Mouse (Mus musculus) thymus, postnatal 4 days (tissue): Measurements from ENCODE around the gene Rasal2.

ENCODE experiments used
- DNase-seq: peaks from one replicate; pipeline ENCODE4 v3.0.0; 2021

Rasal2 gene

GRCm38 (mm10) chr1:157439101-157439500, 26.7 kb upstream of the Rasal2 start:
- DNase-seq = no peak

DNA sequence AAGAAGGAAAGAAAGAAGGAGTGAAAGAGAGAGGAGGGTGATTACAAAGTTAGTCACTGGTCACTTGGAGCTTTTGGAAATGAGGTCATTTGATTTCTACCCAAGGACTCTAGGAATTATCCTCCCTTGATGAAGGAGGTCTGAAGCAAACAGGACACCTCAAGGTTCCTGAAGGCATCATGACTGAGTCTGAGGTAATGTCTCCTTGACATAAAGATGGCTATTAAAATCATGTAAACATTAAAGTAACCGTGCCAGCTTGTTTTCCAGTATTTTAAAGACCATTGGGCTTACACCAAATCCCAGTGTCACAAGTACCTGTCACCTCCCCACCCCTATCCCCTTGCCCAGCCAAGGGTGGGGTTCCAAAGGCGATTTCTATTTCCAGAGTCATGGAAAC, 25.9 kb upstream of the Rasal2 start:
- DNase-seq = no peak

DNA sequence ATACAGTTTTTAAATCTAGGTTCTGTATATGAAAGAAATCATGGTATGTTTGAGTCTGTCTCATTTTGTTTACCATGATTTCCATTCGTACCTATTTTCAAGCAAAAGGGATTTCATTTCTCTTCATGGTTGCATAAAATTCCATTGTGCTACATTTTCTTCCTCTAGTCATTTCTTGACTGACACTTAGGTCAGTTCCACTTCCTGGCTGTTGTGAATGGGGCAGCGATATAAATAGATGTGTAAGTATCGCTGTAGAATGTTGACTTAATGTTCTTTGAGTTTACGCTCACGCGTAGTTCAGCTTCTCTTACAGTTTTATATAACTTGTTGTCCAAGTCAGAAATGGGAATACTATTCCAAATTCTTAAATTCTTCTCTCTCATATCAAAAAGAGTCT, 23.5 kb upstream of the Rasal2 start:
- no peak for DNase-seq

DNA sequence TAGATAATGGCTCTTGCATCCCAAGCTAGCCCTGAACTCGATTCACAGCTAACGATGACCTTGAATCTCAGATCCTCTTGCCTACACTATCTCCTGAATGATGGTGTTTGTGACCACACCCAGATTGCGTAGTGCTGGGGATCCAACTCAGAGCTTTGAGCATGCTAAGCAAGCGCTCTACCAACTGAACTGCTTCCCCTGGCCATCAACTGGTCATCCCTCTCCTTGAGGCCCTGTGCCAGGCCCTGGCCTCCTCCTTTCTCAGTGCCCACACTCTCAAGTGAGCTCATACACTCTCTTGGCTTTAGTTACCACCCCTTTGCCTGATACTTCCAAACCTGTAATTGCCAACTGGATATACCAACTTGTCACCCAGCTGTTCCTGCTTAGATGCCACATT, 22.0 kb upstream of the Rasal2 start:
- DNase-seq = no peak

GRCm38 (mm10) chr1:157433316-157433715, 20.9 kb upstream of the Rasal2 start:
- no peak for DNase-seq

- DNase-seq = peak; percentile 50
Measured at GRCm38 (mm10) chr1:157428366-157428765, 16.0 kb upstream of the Rasal2 start.

- DNase-seq = no peak
Measured at GRCm38 (mm10) chr1:157427604-157428003, 15.2 kb upstream of the Rasal2 start.

DNA sequence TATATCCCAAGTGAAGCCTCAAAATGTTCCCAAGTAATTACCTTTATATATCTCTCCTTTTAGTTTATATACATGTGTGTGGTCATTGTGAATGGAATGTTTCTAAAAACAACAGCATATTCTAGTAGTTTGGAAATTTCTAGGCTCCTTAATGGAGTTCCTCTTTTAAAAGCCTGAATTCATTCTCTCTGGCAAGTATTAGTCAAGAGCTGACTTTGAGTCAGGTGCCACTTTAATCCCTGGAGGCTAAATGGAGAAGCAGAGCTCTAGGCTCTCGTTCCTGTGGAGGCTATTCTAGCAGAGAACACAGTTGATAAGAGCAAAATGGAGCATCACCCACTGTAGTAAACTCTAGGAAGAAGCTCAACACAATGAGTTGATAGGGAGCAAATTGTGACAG, 14.5 kb upstream of the Rasal2 start:
- no peak for DNase-seq

DNA sequence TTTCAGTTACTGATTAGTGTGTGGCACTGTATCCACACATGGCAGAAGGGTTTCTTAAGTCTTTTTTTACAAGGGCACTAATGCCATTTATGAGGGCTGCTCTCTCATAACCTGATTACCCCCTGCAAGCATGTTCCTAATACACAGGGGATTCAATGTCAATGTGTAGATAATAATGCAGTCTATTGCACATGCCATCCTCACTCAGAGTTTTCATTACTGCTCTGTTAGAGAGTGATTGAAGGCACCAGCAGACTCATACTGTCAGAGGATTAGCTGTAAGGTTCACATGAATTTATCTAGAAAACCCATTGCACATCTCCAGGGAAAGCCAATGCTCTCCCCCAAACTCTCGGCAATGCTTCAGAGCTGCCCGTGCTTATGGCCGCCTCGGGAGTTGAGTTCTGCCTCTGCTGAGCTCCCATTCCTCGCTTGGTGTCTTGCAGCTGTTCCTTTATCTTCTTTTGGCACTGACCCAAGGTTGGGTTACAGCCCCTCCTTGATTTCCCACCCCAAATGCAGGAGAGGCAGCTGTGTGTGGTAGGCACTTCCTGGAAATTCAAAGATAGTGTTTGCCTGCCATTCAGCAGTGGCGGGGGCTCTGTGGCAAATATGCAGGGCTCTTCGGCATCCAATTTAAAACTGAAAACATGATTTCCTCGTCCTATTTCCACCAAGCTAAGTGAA, 13.5 kb upstream of the Rasal2 start:
- DNase-seq = no peak

GRCm38 (mm10) chr1:157417861-157418260, 5.5 kb upstream of the Rasal2 start:
- no peak for DNase-seq

- DNase-seq = no peak
Measured at GRCm38 (mm10) chr1:157417414-157417813, 5.0 kb upstream of the Rasal2 start.

DNA sequence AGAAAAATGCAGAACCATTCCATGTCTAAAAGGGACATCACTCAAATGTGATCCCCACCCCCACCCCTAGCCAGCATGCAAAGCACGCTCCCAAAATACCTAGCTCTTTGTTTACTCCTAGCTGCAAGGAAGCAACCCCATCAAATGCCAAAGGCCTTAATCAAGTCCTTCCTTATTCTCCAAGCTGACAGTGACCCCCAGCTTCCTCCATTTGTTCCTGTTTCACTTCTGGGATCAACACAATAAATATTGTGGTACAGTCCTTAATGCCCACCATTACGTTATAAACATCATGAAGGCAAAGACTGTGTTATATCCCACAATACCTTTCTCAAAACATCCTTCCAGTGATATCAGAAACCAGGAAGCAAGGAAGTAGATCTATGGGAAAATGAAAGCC, 4.2 kb upstream of the Rasal2 start:
- DNase-seq = no peak

DNA sequence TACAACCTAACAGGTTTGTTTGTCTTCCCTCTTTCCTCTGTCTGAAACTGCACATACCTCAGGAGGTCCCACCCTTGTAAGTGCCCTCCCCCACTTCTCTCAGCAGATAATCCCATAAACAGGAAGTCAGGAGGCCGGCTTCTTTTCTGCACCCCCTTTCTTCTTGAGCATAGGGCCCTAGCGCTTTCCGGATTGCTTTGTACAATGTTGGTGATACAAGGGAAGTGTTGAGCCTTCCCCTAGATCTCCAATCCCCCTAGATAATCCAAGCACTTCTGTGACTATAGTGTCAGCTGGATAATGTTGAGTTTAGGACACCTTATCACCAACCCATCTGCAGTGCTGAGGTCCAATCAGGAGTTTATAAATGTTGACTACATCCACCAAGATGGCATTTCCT, 3.4 kb upstream of the Rasal2 start:
- DNase-seq = no peak

DNA sequence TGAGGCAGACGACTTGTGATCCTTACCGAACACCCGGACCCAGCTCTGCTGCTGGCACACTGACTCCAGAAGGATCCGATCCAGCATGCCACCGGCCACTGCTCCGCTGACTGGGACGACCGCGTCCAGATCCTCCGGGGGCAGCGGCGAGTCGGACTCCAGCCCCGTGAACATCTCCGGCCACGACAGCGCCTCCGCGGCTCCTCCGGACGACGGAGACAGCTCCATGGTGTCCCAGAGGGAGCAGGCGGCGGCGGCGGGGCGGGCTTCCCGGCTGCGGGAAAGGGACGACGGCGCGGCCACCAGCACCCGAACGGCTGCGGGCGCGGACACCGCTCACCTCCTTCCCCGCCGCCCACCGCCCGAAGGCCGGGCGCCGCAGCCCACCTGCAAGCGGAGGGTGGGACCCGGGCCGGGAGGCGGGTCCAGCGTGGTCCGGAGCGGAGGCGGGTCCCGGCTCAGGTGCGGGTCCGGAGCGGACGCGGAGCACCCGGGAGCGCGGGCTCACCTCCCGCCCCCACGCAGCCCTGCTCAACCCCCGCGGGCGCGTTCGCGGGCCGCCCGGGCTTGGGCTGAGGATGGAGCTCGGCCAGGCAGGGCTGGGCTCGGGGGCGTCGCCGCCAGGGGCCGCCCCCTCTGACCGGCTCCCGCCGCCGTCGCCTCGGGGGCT, 549 bp downstream of the Rasal2 start:
- DNase-seq = no peak

- no peak for DNase-seq
Measured at GRCm38 (mm10) chr1:157411341-157411710, 1.1 kb downstream of the Rasal2 start.

DNA sequence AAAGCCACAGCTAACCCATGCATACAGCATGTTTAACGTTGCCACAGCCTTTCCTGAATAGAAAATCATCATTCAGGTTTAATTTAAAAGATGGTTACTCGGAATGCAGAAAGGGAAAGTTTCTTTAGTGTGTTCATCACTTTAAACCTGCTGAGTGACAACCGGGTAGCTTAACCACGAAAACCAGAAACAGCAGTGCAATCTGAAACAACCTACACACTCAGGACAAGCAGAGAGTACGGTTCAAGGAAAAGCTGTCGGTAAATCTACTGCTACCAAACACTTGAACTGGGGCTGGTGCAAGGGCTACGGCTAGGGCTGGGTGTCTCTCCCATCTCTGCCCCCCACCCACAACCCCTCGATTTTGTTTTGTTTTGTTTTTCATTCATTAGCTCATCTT, 1.5 kb downstream of the Rasal2 start:
- no peak for DNase-seq

- no peak for DNase-seq
Measured at GRCm38 (mm10) chr1:157409648-157410047, 2.7 kb downstream of the Rasal2 start.

DNA sequence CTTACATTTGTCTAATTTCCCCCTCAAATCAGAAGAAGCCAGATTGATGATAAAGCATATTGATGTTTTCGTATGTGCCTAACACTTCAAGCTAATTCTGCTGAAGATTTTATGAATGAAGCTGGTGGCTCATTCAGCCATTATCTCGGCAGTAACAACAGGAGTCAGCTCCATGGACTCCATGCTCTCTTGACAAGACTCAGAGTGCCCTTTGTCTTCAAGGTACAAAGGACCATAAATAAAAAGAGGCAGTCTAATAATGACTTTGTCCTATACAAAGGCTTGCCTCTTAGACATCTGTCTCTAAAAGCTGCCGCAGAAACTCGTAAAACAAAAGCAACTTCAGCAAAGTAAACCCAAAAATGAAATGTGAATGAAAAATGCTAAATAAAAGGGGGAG, 24.4 kb downstream of the Rasal2 start:
- DNase-seq = no peak

DNA sequence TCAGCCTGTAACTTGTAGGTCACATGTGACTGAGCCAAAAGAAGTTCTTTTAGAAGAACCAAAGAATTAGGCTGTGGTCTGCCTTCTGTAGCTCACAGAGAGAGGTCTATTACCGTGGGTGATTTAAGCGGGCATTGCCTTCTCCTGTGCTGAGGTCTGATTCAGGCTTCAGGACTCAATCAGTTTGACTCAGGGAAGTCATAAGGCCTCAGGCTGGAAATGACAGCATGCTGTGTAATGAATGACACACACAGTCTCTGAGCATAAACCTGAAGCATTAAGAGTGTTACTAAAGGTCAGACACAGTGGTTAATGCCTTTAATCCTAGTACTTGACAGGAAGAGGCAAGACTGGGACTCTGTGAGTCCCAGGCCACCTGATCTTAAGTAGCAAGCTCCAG, 31.7 kb downstream of the Rasal2 start:
- DNase-seq = no peak

DNA sequence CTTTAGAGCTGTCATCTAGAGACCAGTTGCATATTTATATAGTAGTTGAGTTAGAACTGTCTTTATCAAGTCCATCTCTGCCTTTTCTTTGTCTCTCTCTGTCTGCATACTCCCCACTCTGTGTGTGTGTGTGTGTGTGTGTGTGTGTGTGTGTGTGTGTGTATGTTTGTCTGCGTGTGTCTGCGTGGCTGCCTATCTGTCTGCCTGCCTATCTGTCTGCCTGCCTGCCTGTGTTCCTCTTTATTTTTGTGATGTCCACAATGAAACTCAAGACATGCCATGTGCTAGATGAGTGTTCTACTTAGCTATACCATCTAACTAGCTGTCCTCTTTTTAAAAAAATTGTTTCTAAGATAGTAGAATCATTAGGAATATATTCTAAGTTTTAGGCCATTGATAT, 42.0 kb downstream of the Rasal2 start:
- no peak for DNase-seq

DNA sequence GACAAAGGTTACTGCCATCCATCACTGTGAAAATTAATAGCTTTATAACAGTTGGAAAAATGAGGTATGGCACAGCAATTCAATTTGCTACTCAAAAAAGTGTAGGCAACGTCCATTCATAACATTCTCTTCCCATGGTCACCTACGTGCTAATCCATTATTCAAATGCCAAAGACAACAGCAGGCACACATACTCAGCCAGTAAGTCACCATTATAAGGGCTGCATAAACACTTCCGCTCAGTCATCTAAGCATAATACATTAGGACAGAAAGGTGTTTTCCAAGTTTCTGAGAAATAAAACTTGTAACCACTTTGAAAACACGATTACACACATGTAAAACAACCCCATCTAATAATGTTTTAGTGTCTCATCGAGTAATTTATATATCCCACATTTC, 44.1 kb downstream of the Rasal2 start:
- no peak for DNase-seq

DNA sequence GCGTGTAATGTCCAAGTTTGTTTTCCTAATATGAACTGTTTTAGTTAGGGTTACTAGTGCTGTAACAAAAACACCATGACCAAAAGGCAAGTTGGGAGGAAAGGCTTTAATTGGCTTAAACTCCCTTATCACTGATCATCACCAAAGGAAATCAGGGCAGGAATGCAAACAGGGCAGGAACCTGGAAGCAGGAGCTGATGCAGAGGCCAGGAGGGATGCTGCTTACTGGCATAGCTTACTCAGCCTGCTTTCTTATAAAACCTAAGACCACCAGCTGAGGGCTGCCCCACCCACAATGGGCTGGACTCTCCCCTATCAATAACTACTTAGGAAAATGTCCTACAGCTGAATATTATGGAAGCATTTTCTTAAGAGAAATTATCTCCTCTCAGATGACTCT, 65.7 kb downstream of the Rasal2 start:
- DNase-seq = no peak

- DNase-seq = no peak
Measured at GRCm38 (mm10) chr1:157343519-157343918, 68.9 kb downstream of the Rasal2 start.

DNA sequence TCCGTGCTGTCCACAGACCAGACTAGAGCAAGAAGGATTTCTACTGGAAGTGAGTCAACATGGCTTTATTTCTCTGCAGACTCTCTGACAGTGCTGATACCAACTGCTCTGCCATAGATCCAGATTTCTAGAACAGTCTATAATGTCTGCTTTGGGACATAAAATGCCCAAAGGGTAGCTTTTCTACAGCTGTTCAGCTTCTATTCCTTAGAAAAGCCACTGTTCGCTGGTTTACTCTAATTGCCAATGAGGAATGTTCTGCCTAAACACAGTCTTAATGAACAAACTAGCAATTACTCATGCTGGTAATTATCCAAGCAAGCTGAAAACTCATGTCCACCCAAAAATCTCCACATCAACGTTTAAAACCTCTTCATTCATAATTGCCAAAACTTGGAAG, 77.6 kb downstream of the Rasal2 start:
- no peak for DNase-seq

GRCm38 (mm10) chr1:157328068-157328467, 84.3 kb downstream of the Rasal2 start:
- DNase-seq = no peak
